Mouse (Mus musculus): ENCODE data around the gene Atxn3.

DNA sequence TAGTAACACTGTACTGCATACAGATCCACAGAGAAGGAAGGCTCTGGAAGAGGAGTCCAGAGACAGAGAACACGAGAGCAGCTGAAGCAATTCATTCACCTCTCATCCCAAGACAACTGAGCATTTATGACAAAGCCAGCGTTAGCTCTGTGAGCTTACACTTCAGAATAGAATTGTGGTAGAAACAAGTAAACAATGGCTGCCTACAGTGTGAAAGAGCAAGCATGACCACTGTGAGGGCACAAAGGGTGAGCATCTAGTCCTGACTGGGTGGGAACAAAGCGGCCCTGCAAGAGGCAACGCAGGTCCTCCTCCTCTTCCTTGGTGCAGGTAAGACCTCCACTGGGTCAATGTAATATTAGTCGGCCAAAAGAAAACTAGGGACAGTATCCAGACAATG lies 67.0 kb downstream of the Atxn3 start:
- TF ChIP-seq POLR2A (IDR thresholded peaks at IDR 0.05; ENCODE audit: extremely low read depth, insufficient read depth, low read length) (no peak), CTCF (IDR thresholded peaks at IDR 0.05; ENCODE audit: low read depth, low read length) (no peak)
